Mouse (Mus musculus) neural tube, embryonic 14.5 days (tissue): Measurements from ENCODE around the gene Fam162a. TPM values are rescaled to one million over a fixed set of nuclear protein-coding genes. Genes with fewer than 3 reads are reported as not detected.
"Not testable (repeated sequence)": the region's sequence is repeated elsewhere in the genome, so short reads cannot be mapped to it uniquely, and the experiment has no call there.

Experiments used
- ATAC-seq: fragments of 200-750 bp; cut with Nextera tagmentation; 2 replicates; pipeline ENCODE4 v1.8.0; 2017; ENCODE audit warnings: low read depth, mild to moderate bottlenecking, moderate TSS enrichment, moderate library complexity
- H3K27ac ChIP-seq: fragments of 300-500 bp; sonication (generic); 2 replicates; pipeline ENCODE4 v1.5.1; 2014; ENCODE audit warnings: low read depth, mild to moderate bottlenecking, control low read depth, low read length, moderate library complexity, mixed read lengths
- H3K27me3 ChIP-seq: fragments of 300-500 bp; sonication (generic); 2 replicates; pipeline ENCODE4 v1.6.1; 2014; ENCODE audit warnings: low read length; ENCODE audit not compliant: control insufficient read depth, insufficient read depth
- H3K36me3 ChIP-seq: fragments of 300-500 bp; sonication (generic); 2 replicates; pipeline ENCODE4 v1.6.1; 2014; ENCODE audit warnings: low read length, mixed read lengths; ENCODE audit not compliant: control insufficient read depth, insufficient read depth
- H3K4me1 ChIP-seq: fragments of 300-500 bp; sonication (generic); 2 replicates; pipeline ENCODE4 v1.6.1; 2014; ENCODE audit warnings: low read length; ENCODE audit not compliant: control insufficient read depth, insufficient read depth
- H3K4me2 ChIP-seq: fragments of 300-500 bp; sonication (generic); 2 replicates; pipeline ENCODE4 v1.6.1; 2014; ENCODE audit warnings: mild to moderate bottlenecking, low read depth, low read length, control low read depth
- H3K4me3 ChIP-seq: fragments of 300-500 bp; sonication (generic); 2 replicates; pipeline ENCODE4 v1.5.1; 2014; ENCODE audit warnings: low read depth, low read length, control low read depth, mixed read lengths
- H3K9ac ChIP-seq: fragments of 300-500 bp; sonication (generic); replicated peaks from 2 replicates; pipeline ENCODE4 v1.6.1; 2014; ENCODE audit warnings: low read depth, mild to moderate bottlenecking, control low read depth, low read length, mixed read lengths
- H3K9me3 ChIP-seq: fragments of 300-500 bp; sonication (generic); 2 replicates; pipeline ENCODE4 v1.6.1; 2016; ENCODE audit warnings: low read length; ENCODE audit not compliant: control insufficient read depth
- WGBS: fragments of 180-500 bp; shearing (Covaris S2); extraction: QIAGEN DNeasy Blood & Tissue Kit; methylation state at CpG from one replicate; pipeline ENCODE4 v1.1.7; 2014; 5-methylcytosine and 5-hydroxymethylcytosine counted together
- polyA plus RNA-seq: library from polyadenylated mRNA; unstranded; fragments of >200 nt; fragmentation: Nextera tagmentation; extraction: Ambion mirVana; gene quantifications from 2 replicates; pipeline ENCODE4 v1.2.1, GENCODE M21; 2014

Gene Fam162a
- 125 and 139 TPM in 2 replicates for polyA plus RNA-seq

DNA sequence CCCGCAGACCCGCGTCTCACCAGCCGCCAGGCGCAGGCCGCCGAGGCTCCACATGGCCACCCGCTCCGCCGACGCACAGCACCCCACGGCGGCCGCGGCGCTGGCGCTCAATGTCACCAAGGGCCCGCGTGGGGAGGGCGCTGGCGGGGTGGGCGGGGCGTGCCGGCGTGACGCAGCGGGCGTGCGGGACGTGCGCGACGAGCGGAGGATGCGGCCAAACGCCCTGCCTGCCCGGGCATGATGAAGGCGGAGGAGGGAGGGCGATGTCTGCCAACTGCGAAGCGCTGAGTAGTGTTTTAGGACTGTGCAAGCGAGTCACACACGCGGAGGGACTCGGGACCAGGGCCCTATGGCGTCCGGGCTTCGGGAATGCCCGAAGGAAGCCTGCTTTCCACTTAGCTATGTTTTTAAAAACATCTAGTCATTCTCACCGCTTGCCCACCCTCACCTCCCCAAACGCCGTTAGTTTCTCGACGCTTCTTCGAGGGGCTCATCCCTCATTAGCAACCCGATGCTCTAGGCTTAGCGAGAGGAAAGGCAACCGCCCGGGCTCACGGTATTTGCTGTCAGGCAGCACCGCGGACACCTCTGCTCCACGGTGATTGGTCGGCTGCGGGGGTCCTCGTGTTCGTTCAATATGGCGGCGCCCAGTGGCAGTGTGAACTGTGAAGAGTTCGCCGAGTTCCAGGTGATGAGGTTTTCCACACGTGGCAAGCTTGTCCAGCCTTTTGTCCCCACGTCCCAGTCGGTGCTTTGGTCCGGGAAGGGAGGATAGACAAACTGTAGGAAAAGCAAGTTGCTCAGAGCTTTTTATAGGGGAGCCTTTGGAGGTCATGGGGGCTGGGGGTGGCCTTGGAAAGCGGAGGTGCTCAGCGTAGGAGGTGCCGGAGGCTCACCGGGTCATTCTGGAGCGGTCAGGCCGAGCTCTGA is at the start of gene Fam162a, which contains the start of gene Ccdc58:
TSS of gene Fam162a (minus strand) at position 145 of the 930 bp plus-strand sequence.
TSS of gene Ccdc58 (plus strand) at position 236 of the 930 bp plus-strand sequence.
- Histone ChIP-seq H3K36me3 (no peaks in the 10 kb centered on the region), H3K27me3 (no peaks in the 10 kb centered on the region), H3K27ac (peak within 1 kb of the TSS; percentile 100), H3K4me3 (peak within 1 kb of the TSS; percentile 53), H3K9ac (peak within 1 kb of the TSS; percentile 94), H3K9me3 (no peaks in the 10 kb centered on the region), H3K4me1 (peaks cover 14% of the 10 kb centered on the region; the same call in 1 of the 2 replicates), H3K4me2 (peak within 1 kb of the TSS; percentile 92)
- under 1% methylated on average over 79 of the region's 81 CpGs for WGBS
- ATAC-seq: peak; percentile 98

DNA sequence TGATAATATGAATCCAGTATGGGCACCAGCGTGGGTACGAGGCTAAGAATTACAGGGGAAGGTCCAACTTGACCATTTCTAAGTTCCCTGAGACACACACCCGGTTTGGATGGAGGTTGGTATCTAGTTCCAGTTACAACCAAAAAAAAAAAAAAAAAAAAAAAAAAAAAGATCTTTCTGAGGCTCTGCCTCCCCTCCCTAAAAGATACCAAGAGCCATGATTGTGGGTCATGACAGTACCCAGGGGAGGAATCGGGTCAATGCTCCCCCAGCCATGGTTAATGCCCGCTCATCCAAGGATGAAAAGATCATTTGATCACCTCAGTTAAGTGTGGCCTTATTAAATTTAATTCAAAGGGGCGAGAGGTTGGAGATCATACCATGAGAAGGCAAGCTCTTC is 44.4 kb upstream of the Fam162a start:
- H3K27ac ChIP-seq, H3K4me3 ChIP-seq, H3K9ac ChIP-seq, ATAC-seq, H3K4me1 ChIP-seq, H3K27me3 ChIP-seq, H3K9me3 ChIP-seq, H3K4me2 ChIP-seq, H3K36me3 ChIP-seq: not testable (repeated sequence)
- WGBS: 94% methylated on average over 6 of the region's 6 CpGs

DNA sequence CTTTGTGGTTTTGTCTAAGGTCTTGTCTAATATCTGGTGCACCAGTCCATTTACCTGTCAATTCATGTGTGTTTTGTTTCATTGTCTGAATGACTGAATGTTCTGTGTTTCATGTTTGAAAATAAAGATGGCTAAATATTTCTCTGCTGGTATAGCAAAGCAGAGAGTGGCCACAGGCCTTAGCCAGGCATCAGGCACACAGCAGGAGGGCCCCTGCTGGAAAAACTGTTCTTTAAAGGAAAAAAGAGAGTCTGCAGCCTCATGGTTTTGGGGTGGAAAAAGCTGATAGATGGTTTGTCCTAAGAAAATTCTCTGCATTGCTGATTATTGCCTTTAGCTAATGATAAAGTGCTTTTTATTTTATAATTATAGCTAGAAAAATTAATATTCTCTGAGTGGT is 40.1 kb upstream of the Fam162a start:
- not testable (repeated sequence) for H3K4me3 ChIP-seq, ATAC-seq, H3K27ac ChIP-seq, H3K4me1 ChIP-seq, H3K9ac ChIP-seq, H3K27me3 ChIP-seq, H3K4me2 ChIP-seq, H3K9me3 ChIP-seq, H3K36me3 ChIP-seq

DNA sequence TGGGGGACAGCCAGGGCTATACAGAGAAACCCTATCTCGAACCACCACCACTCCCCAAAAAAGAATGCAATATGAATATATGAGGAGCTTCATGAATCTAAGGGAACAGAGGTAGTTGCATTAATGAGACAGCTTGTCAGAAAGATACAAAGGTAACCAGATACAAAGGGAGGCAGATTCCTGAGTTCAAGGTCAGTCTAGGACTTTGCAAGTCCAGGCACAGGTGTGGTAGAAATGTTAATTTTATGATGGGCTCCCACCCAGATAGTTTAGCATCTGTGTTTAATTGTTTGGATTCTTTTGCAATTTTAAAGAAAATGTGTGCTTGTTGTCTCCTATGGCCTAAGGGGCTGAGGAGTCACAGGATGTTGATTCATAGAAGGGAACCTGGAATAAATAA is 30.8 kb upstream of the Fam162a start:
- WGBS: 90% methylated on average over 1 of the region's 1 CpGs
- H3K36me3 ChIP-seq: no peaks in the 10 kb centered on the region
- no peak overlapping the region for H3K4me3 ChIP-seq
- H3K9ac ChIP-seq: no peak overlapping the region
- ATAC-seq: no peak
- no peaks in the 10 kb centered on the region for H3K27me3 ChIP-seq
- no peaks in the 10 kb centered on the region for H3K4me1 ChIP-seq
- no peak overlapping the region for H3K4me2 ChIP-seq
- H3K27ac ChIP-seq: no peak overlapping the region
- no peaks in the 10 kb centered on the region for H3K9me3 ChIP-seq

DNA sequence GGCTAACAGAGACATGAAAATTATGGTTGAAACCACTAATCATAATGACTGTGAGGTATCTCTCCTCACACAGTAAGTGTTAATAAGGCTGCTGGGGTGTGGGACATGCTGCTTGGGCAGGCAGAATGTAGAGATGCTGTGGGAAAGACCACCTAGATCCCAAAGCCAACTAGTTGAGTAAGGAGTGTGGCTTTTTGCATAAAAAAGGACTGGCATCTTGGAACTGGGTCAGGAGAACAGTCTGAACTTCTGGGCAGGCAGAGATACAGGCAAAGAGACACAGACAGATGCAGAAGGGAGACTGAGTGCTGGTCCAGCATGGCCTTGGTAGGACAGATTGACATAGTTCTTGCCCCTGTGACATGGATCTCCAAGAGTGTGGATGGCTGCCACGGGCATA is 30.1 kb upstream of the Fam162a start:
- no peaks in the 10 kb centered on the region for H3K9me3 ChIP-seq
- H3K4me2 ChIP-seq: no peak overlapping the region
- no peak overlapping the region for H3K4me3 ChIP-seq
- H3K36me3 ChIP-seq: no peaks in the 10 kb centered on the region
- no peak overlapping the region for H3K9ac ChIP-seq
- H3K4me1 ChIP-seq: no peaks in the 10 kb centered on the region
- H3K27me3 ChIP-seq: no peaks in the 10 kb centered on the region
- no peak for ATAC-seq
- WGBS: 89% methylated on average over 1 of the region's 1 CpGs
- no peak overlapping the region for H3K27ac ChIP-seq

DNA sequence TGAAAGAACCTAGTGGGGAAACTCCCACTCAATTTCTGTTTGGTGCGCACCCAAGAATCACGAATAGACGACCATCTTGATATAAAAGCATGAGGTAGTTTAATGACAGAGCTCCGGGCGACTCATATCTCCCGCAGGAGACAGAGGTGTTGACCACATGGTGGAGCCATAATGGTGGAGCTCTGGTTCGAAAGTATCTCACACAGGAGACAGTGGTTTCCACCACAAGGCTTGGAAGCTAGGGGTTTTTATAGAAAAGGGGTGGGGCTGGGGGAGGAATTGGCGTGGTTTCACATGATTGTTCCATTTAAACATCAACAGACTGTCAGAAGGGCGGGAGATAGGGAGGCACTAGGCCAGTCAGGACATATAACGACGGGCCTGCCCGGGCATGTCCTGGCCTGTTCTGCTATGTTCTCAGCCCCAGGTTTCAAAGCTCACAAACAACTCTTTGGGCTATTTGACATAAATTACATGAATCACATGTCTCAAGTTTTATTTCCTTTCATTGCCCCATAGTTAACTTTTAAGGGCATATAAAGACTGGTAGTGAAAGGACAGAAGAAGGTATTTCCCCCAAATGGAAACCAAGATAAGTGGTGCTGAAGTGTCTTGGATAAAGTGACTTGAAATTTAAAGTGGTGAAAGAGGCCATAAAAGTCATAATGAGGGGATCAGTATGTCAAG is 26.6 kb upstream of the Fam162a start:
- not testable (repeated sequence) for H3K9me3 ChIP-seq, H3K9ac ChIP-seq, ATAC-seq, H3K4me2 ChIP-seq, H3K27me3 ChIP-seq, H3K4me1 ChIP-seq, H3K27ac ChIP-seq, H3K36me3 ChIP-seq, H3K4me3 ChIP-seq
- WGBS: 94% methylated on average over 12 of the region's 12 CpGs

- WGBS: 89% methylated on average over 3 of the region's 3 CpGs
- Histone ChIP-seq H3K36me3 (peaks cover 7% of the 10 kb centered on the region; the same call in 1 of the 2 replicates), H3K27me3 (no peaks in the 10 kb centered on the region), H3K4me2 (no peak overlapping the region), H3K4me1 (no peaks in the 10 kb centered on the region), H3K4me3 (no peak overlapping the region), H3K27ac (no peak overlapping the region), H3K9me3 (no peaks in the 10 kb centered on the region), H3K9ac (no peak overlapping the region)
- no peak for ATAC-seq
Observed at GRCm38 (mm10) chr16:36094079-36094478, 22.7 kb upstream of the Fam162a start.

DNA sequence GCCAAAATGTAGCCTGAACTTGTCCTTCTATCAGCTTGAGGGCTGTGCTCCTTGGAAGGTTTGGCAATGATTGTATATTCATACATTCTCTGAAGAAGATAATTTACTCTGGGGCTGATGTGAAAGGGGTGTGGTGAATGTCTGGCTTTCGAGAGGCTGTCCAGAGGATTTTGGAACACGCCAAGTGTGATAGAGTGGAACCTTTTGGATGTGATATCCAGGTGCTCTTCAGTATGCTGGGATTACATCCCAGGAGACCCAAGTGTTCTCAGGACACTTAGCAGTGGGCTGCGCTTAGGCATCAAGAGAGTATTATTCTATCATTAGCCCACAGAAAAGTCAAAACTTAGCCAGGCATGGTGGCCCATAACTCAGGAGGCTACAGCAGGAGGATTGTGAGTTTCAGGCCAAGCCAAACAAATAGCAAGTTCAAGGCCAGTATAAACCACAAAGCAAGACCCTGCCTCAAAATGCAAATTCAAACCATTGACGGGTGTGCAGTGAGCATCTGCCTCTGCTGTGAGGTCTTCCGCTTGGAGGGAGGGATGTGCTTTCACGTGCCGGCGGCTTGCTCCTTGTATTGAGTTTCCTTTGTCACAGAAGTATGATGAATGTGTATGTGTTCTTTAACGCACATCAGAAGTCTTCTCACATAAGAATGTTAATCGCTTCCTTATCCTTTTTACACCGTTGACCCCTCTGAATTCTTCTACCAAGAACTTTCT is 19.6 kb upstream of the Fam162a start:
- no peaks in the 10 kb centered on the region for H3K9me3 ChIP-seq
- H3K27me3 ChIP-seq: no peaks in the 10 kb centered on the region
- H3K4me2 ChIP-seq: no peak overlapping the region
- no peak for ATAC-seq
- H3K27ac ChIP-seq: no peak overlapping the region
- WGBS: 89% methylated on average over 11 of the region's 11 CpGs
- H3K4me1 ChIP-seq: no peaks in the 10 kb centered on the region
- H3K4me3 ChIP-seq: no peak overlapping the region
- H3K36me3 ChIP-seq: peaks cover 7% of the 10 kb centered on the region; the same call in 1 of the 2 replicates
- no peak overlapping the region for H3K9ac ChIP-seq
